6 mouse cellular contexts compared by ENCODE assay signal in genomic region chr10:30780921-30781320, GRCm38 (mm10). TPM values are rescaled to one million over a fixed set of nuclear protein-coding genes. Genes with fewer than 3 reads are reported as not detected.
DNase-seq lines count a peak whose midpoint lies in the region; ATAC-seq and TF ChIP-seq lines count a peak whose summit lies in the region.
"Not testable (repeated sequence)": the region's sequence is repeated elsewhere in the genome, so short reads cannot be mapped to it uniquely, and the experiment has no call there.

No protein-coding gene starts in this region.

- peak overlapping the region; percentile 23 for H3K4me3 ChIP-seq in cerebellum, adult 2 months (replicated peaks; ENCODE audit: insufficient read depth, low read depth, low read length)

- not testable (repeated sequence) for H3K27me3 ChIP-seq in cerebellum, adult 2 months (ENCODE audit: control insufficient read depth, insufficient read depth, low read length)

- peak; percentile 31 for DNase-seq in R1 (ENCODE audit: low read depth, low spot score)
- peak; percentile 77 for DNase-seq in cerebellum, adult 11 months
- DNase-seq in cerebellum, adult 2 months = peak; percentile 82 to 91
- peak; percentile 93 for DNase-seq in cerebellum, adult 9-11 months
- DNase-seq in cerebellum, postnatal 36 days = peak; percentile 63 to 71

- peak overlapping the region; percentile 70 for H3K27ac ChIP-seq in cerebellum, adult 2 months (ENCODE audit: insufficient read depth, low read length)

- ATAC-seq in monocyte, adult 5-6 weeks (replicated peaks; ENCODE audit: insufficient number of reproducible peaks, low FRiP score, low TSS enrichment, poor library complexity, severe bottlenecking) = peak; percentile 38; the same call in 1 of the 2 replicates

- 11% methylated on average over 9 of the region's 9 CpGs for WGBS in cerebellum, adult 2 months

- not testable (repeated sequence) for TF ChIP-seq CTCF in cerebellum, adult 2 months (IDR thresholded peaks at IDR 0.05; ENCODE audit: borderline replicate concordance, insufficient read depth, low read depth, low read length)

- H3K4me1 ChIP-seq in cerebellum, adult 2 months (ENCODE audit: control insufficient read depth, insufficient read depth, low read length) = peaks cover 17% of the 10 kb centered on the region

- TF ChIP-seq POLR2A in cerebellum, adult 2 months (IDR thresholded peaks at IDR 0.05; ENCODE audit: borderline replicate concordance, insufficient read depth, low read length) = 0 out of 2 replicates have a peak, but pooled peaks have one; percentile 28

RNA-seq across cellular contexts. Expression of gene Ncoa7, which starts 22.2 kb away (rescaled TPM):
- polyA plus RNA-seq in cerebellum, adult 2 months (2012; rRNA removed) = 65.5 and 69.4 TPM in 2 replicates
- 13.8 to 20.5 TPM (median 15.5 TPM) in 3 replicates for total RNA-seq in monocyte, adult 5-6 weeks (2017)

Comparison
In these comparisons a context has a peak if more than half of its experiments do, and no peak if none do; other contexts are left out.
1. Peak in every context shown above with its lines: DNase-seq, ATAC-seq, H3K4me3 ChIP-seq and H3K27ac ChIP-seq.
2. DNase-seq: peak in every context shown above with its lines; median percentile 93 in cerebellum, adult 9-11 months; 86 in cerebellum, adult 2 months; 77 in cerebellum, adult 11 months; 67 in cerebellum, postnatal 36 days; 31 in R1.